Mouse (Mus musculus) heart, embryonic 12.5 days (tissue): ENCODE measurements around the gene Pkd1l2. TPM values are rescaled to one million over a fixed set of nuclear protein-coding genes. Genes with fewer than 3 reads are reported as not detected.

Source experiments
- ATAC-seq: fragments of 200-750 bp; cut with Nextera tagmentation; 2 replicates; pipeline ENCODE4 v1.8.0; 2017; ENCODE audit warnings: moderate TSS enrichment, moderate library complexity; ENCODE audit not compliant: insufficient number of reproducible peaks, low FRiP score
- H3K27ac ChIP-seq: fragments of 300-500 bp; sonication (generic); 2 replicates; pipeline ENCODE4 v1.5.1; 2016; ENCODE audit warnings: mild to moderate bottlenecking, moderate library complexity; ENCODE audit not compliant: poor library complexity, severe bottlenecking
- H3K27me3 ChIP-seq: fragments of 300-500 bp; sonication (generic); replicated peaks from 2 replicates; pipeline ENCODE4 v1.6.1; 2016; ENCODE audit warnings: mild to moderate bottlenecking, moderate library complexity
- H3K36me3 ChIP-seq: fragments of 300-500 bp; sonication (generic); 2 replicates; pipeline ENCODE4 v1.6.1; 2016; ENCODE audit warnings: mild to moderate bottlenecking, moderate library complexity
- H3K4me1 ChIP-seq: fragments of 300-500 bp; sonication (generic); replicated peaks from 2 replicates; pipeline ENCODE4 v1.6.1; 2016; ENCODE audit warnings: mild to moderate bottlenecking
- H3K4me2 ChIP-seq: fragments of 300-500 bp; sonication (generic); 2 replicates; pipeline ENCODE4 v1.6.1; 2016; ENCODE audit warnings: mild to moderate bottlenecking, moderate library complexity
- H3K4me3 ChIP-seq: fragments of 300-500 bp; sonication (generic); 2 replicates; pipeline ENCODE4 v1.5.1; 2016; ENCODE audit warnings: mild to moderate bottlenecking
- H3K9ac ChIP-seq: fragments of 300-500 bp; sonication (generic); 2 replicates; pipeline ENCODE4 v1.6.1; 2016; ENCODE audit warnings: mild to moderate bottlenecking, moderate library complexity
- H3K9me3 ChIP-seq: fragments of 300-500 bp; sonication (generic); replicated peaks from 2 replicates; pipeline ENCODE4 v1.6.1; 2016; ENCODE audit warnings: mild to moderate bottlenecking, moderate library complexity
- WGBS: fragments of 180-500 bp; shearing (Covaris S2); methylation state at CpG from one replicate; pipeline ENCODE4 v1.1.7; 2016; 5-methylcytosine and 5-hydroxymethylcytosine counted together
- polyA plus RNA-seq: library from polyadenylated mRNA; unstranded; fragments of >200 nt; fragmentation: Nextera tagmentation; extraction: Ambion mirVana; gene quantifications from 2 replicates; pipeline ENCODE4 v1.2.1, GENCODE M21; 2016

Gene Pkd1l2
- polyA plus RNA-seq, 1 experiment from 2014 or later: 0.11 TPM

DNA sequence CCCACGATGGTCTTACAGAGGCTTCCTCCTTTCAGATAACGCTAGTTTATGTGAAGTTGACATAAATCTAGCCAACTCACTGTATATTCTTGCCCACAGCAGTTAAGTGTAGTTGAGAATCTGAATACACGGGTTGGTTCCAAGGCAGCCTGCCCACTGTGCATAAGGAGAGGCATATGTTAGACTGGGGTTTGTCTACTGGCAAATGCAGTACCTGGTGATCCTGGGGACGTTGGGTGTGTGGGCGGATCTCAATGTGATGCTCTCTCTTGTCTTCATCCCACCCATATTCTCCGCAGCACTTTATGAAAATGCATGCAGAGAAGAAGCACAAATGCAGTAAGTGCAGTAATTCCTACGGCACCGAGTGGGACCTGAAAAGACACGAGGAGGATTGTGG lies 127.8 kb downstream of the Pkd1l2 start:
- H3K4me3 ChIP-seq: no peak overlapping the region
- ATAC-seq: no peak
- peaks cover 63% of the 10 kb centered on the region for H3K36me3 ChIP-seq
- no peak overlapping the region for H3K27ac ChIP-seq
- H3K4me1 ChIP-seq: peaks cover 15% of the 10 kb centered on the region
- no peaks in the 10 kb centered on the region for H3K9me3 ChIP-seq
- H3K27me3 ChIP-seq: no peaks in the 10 kb centered on the region
- 91% methylated on average over 9 of the region's 9 CpGs for WGBS
- no peak overlapping the region for H3K9ac ChIP-seq
- H3K4me2 ChIP-seq: no peak overlapping the region

GRCm38 (mm10) chr8:116952428-116952827 lies 129.8 kb downstream of the Pkd1l2 start:
- H3K27ac ChIP-seq: no peak overlapping the region
- H3K4me2 ChIP-seq: no peak overlapping the region
- H3K4me3 ChIP-seq: no peak overlapping the region
- H3K9ac ChIP-seq: no peak overlapping the region
- H3K9me3 ChIP-seq: no peaks in the 10 kb centered on the region
- peaks cover 25% of the 10 kb centered on the region for H3K4me1 ChIP-seq
- H3K27me3 ChIP-seq: no peaks in the 10 kb centered on the region
- H3K36me3 ChIP-seq: peaks cover 47% of the 10 kb centered on the region
- WGBS: 87% methylated on average over 8 of the region's 8 CpGs
- ATAC-seq: no peak

GRCm38 (mm10) chr8:116951778-116952177 lies 130.5 kb downstream of the Pkd1l2 start:
- Histone ChIP-seq H3K4me3 (no peak overlapping the region), H3K9me3 (no peaks in the 10 kb centered on the region), H3K4me1 (peaks cover 29% of the 10 kb centered on the region), H3K36me3 (peaks cover 40% of the 10 kb centered on the region), H3K9ac (no peak overlapping the region), H3K27me3 (no peaks in the 10 kb centered on the region), H3K4me2 (no peak overlapping the region), H3K27ac (no peak overlapping the region)
- WGBS: 89% methylated on average over 2 of the region's 2 CpGs
- no peak for ATAC-seq

DNA sequence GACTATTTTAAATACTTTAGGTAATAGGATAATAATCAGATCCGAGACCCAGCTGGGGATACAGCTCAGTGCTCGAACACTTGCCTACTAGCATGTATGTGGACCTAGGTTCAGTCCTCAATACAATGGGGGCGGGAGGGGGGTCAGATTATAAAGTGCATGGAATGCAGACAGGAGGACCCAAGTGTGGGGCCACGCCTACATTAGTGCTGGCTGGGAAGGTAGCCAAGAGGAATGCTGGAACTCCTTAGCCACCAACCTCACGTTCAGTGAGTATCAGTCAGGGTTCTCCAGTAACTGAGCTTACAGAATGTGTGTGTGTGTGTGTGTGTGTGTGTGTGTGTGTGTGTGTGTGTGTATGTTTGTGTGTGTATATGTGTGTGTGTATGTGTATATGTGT lies 130.9 kb downstream of the Pkd1l2 start:
- Histone ChIP-seq H3K9me3 (no peaks in the 10 kb centered on the region), H3K4me3 (no peak overlapping the region), H3K27ac (no peak overlapping the region), H3K4me2 (no peak overlapping the region), H3K4me1 (peaks cover 34% of the 10 kb centered on the region), H3K27me3 (no peaks in the 10 kb centered on the region), H3K9ac (no peak overlapping the region), H3K36me3 (peaks cover 36% of the 10 kb centered on the region)
- no peak for ATAC-seq
- WGBS: 55% methylated on average over 5 of the region's 5 CpGs

DNA sequence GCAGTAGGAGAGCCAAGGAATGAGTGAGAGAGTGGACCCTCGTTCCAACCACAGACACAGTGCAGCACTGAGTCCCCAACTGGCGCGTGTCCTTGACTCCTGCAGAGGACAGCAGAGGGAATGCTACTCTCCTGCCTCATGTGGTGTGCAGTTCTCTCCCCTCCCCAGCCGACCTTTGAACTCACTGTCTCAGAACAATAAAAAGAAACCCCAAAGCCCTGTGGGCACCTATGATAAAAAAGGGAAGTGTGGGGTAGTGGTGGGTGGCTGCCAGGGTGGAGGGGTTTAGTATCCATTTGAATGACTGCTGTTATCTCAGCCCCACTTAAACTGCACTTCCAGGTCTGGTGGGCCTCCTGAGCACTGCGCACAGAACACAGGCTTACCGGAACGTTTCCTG lies 134.7 kb downstream of the Pkd1l2 start:
- Histone ChIP-seq H3K36me3 (no peaks in the 10 kb centered on the region), H3K4me3 (no peak overlapping the region), H3K9ac (peak overlapping the region; percentile 5; the same call in 1 of the 2 replicates), H3K4me2 (peak overlapping the region; percentile 32), H3K9me3 (no peaks in the 10 kb centered on the region), H3K27me3 (no peaks in the 10 kb centered on the region), H3K27ac (peak overlapping the region; percentile 66), H3K4me1 (peaks cover 59% of the 10 kb centered on the region)
- no peak for ATAC-seq
- WGBS: 45% methylated on average over 7 of the region's 7 CpGs

GRCm38 (mm10) chr8:116946851-116947250 lies 135.4 kb downstream of the Pkd1l2 start:
- Histone ChIP-seq H3K9ac (peak overlapping the region; percentile 49; the same call in 1 of the 2 replicates), H3K4me2 (peak overlapping the region; percentile 61), H3K27me3 (no peaks in the 10 kb centered on the region), H3K4me3 (peak overlapping the region; percentile 30; the same call in 1 of the 2 replicates), H3K9me3 (no peaks in the 10 kb centered on the region), H3K4me1 (peaks cover 58% of the 10 kb centered on the region), H3K36me3 (no peaks in the 10 kb centered on the region), H3K27ac (peak overlapping the region; percentile 90)
- WGBS: 66% methylated on average over 6 of the region's 6 CpGs
- ATAC-seq: no peak

GRCm38 (mm10) chr8:116946268-116946838 lies 135.9 kb downstream of the Pkd1l2 start:
- peak overlapping the region; percentile 49; the same call in 1 of the 2 replicates for H3K9ac ChIP-seq
- H3K4me2 ChIP-seq: peak overlapping the region; percentile 61
- H3K4me3 ChIP-seq: peak overlapping the region; percentile 30

More at GRCm38 (mm10) chr8:116946268-116946838, 135.9 kb downstream of the Pkd1l2 start:
- H3K27ac ChIP-seq: peak overlapping the region; percentile 90
- peak; percentile 43; the same call in 1 of the 2 replicates for ATAC-seq
- 0 out of 2 replicates have a peak, but pooled peaks cover 3% of the 10 kb centered on the region for H3K36me3 ChIP-seq
- H3K4me1 ChIP-seq: peaks cover 53% of the 10 kb centered on the region
- WGBS: 28% methylated on average over 21 of the region's 21 CpGs
- no peaks in the 10 kb centered on the region for H3K27me3 ChIP-seq
- H3K9me3 ChIP-seq: no peaks in the 10 kb centered on the region

Other genes starting within 250 kb of the Pkd1l2 start
- gene Cmc2, start 161.0 kb downstream of the Pkd1l2 start, polyA plus RNA-seq: 112 and 114 TPM in 2 replicates
- gene Cenpn, start 160.7 kb downstream of the Pkd1l2 start, polyA plus RNA-seq: 25.7 and 28.4 TPM in 2 replicates
- gene Atmin, start 139.1 kb downstream of the Pkd1l2 start, polyA plus RNA-seq: 11.4 and 11.7 TPM in 2 replicates
- gene 1700030J22Rik, start 103.5 kb downstream of the Pkd1l2 start, polyA plus RNA-seq: 1.0 and 1.1 TPM in 2 replicates
- 69.9 and 75.4 TPM in 2 replicates for gene Gcsh, start 88.9 kb downstream of the Pkd1l2 start, polyA plus RNA-seq
- gene Bco1, start 13.4 kb upstream of the Pkd1l2 start, polyA plus RNA-seq: 0.08 and 0.34 TPM in 2 replicates
- 1.3 and 1.7 TPM in 2 replicates for gene Gan, start 75.7 kb upstream of the Pkd1l2 start, polyA plus RNA-seq
- gene Cmip, start 174.6 kb upstream of the Pkd1l2 start, polyA plus RNA-seq: 9.7 and 10.5 TPM in 2 replicates